Mouse (Mus musculus): Measurements from ENCODE around the gene Jazf1.

DNA sequence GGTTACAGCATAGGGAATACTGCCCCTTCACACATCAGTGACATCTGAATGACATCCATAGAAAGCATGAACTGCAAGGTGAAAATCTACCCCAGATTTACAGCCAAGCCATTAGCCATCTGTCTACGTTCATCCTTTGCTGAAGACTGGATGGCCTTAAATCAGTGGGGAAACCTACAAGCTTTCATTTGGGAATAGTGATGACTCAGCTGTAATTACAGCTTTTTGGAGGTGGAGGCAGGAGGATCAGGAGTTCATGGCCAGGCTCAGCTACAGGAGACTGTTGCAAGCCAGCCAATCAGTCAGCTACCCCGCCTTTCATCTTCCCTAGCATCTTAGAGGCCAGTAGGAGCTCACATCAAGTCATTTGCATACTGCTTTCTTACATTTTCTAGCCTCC lies 153.5 kb downstream of the Jazf1 start:
- TF ChIP-seq CHD2 (IDR thresholded peaks at IDR 0.05; ENCODE audit: low read depth, low read length) (no peak), ZC3H11A (IDR thresholded peaks at IDR 0.05; ENCODE audit: borderline replicate concordance, low read depth, low read length) (no peak)
